Mouse (Mus musculus): ENCODE data around the gene Gapdhs.

GRCm38 (mm10) chr7:30765173-30765572 lies 21.7 kb upstream of the Gapdhs start:
- TF ChIP-seq CHD2 (IDR thresholded peaks at IDR 0.05; ENCODE audit: low read depth, low read length) (no peak), ZNF384 (IDR thresholded peaks at IDR 0.05; ENCODE audit: low read depth, low read length) (no peak), ZC3H11A (IDR thresholded peaks at IDR 0.05; ENCODE audit: borderline replicate concordance, low read depth, low read length) (no peak)
